Mouse (Mus musculus) brain, embryonic 14.5 days (tissue): Measurements from ENCODE around the gene Emilin3.

Source experiments
- CTCF ChIP-seq: fragments of 200-500 bp; IDR thresholded peaks from 2 replicates; pipeline ENCODE4 v1.5.1; 2012; ENCODE audit warnings: inconsistent platforms, mild to moderate bottlenecking, moderate library complexity, borderline replicate concordance; ENCODE audit not compliant: insufficient read depth, insufficient read length; ENCODE audit errors: extremely low read depth
- POLR2A ChIP-seq: fragments of 200-500 bp; IDR thresholded peaks from 2 replicates; pipeline ENCODE4 v1.6.1; 2012; ENCODE audit warnings: mild to moderate bottlenecking, inconsistent platforms, borderline replicate concordance; ENCODE audit not compliant: poor library complexity, insufficient read depth, insufficient read length, severe bottlenecking; ENCODE audit errors: extremely low read depth

DNA sequence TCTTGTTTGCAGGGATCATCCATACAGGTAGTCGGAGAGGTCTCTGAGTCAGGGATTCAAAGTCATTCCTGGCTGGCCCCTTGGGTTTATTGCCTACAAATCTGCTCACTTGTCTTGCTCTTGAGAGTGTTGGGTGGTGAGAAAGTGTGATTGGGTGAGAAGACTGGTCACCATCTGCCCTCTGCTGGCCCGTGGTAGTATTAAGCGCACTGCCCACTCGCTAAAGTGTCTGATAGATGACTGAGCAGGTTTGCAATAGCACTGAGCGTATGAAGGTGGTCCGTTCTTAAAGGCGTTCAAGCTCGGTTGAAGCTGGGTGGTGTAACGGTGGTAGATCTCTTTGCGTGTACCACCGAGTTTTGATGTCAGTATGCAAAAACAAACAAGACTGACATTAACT is 24.8 kb downstream of the Emilin3 start:
- TF ChIP-seq POLR2A (no peak), CTCF (peak; percentile 92)
